Mouse (Mus musculus): Measurements from ENCODE around the gene Sox21.

DNA sequence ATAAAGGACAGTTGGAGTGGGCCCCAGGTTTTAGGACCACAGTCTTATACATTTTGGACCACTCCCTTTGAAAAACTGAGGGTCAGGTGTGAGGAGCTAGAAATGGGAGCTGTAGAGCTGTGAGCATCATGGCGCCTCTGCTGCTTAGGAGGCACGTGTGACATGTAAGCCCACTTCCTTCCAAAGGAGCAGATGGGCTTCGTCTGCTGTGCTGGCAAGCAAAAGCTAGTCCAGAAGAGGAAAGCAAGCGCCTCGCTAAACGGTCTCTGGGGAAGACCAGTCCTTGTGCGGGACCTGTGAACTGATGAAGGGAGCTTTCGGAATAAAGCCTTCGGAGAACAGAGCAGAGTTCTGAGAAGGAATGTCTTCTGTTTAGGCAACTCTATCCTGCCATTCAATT lies 45.4 kb downstream of the Sox21 start:
- TF ChIP-seq CTCF (IDR thresholded peaks at IDR 0.05; ENCODE audit: borderline replicate concordance, extremely low read depth, insufficient read depth, insufficient read length) (no peak), POLR2A (IDR thresholded peaks at IDR 0.05; ENCODE audit: borderline replicate concordance, extremely low read depth, insufficient read depth, insufficient read length, poor library complexity, severe bottlenecking) (no peak)

All from brain, embryonic 14.5 days (tissue).